ENCODE assay signal across 16 mouse cellular contexts in genomic region chr11:89134211-89134610, GRCm38 (mm10).
"Had no signal": no experiment of that assay in that cellular context is flagged by ENCODE, and none has a peak within 500 bp of the region (broad histone marks: within the 10 kb centered on the region; RNA-seq: fewer than 3 reads in every experiment).

No protein-coding gene starts in this region.

- DNase-seq: heart, postnatal 10 days; heart, postnatal 14 days; heart, postnatal 36 days; heart, postnatal 4 days; kidney, adult 11 months; kidney, adult 18-20 months; kidney, adult 2 months; kidney, adult 8-10 months; kidney, adult 9 months; kidney, postnatal 10 days; kidney, postnatal 14 days; kidney, postnatal 25 days; kidney, postnatal 36 days; kidney, postnatal 4 days; layer of hippocampus, adult 9-11 months; layer of hippocampus, postnatal 36 days had no signal
